Mouse (Mus musculus) kidney, adult 2 months (tissue): ENCODE measurements at regions not wholly inside any gene's neighbourhood (a gene's known extent, or its start where the extent isn't known, plus 50 kb on each side); places are given as distances from the start of the nearest gene placed in this dataset.

Experiments used
- CTCF ChIP-seq: fragments of 200-500 bp; conservative IDR thresholded peaks from 2 replicates; pipeline ENCODE4 v1.5.1; 2011; ENCODE audit warnings: low read depth, mild to moderate bottlenecking, control low read depth, low read length, moderate library complexity, mixed read lengths; ENCODE audit not compliant: insufficient read depth, insufficient read length
- POLR2A ChIP-seq: fragments of 200-500 bp; IDR thresholded peaks from one replicate; pipeline ENCODE4 v1.6.1; 2011; ENCODE audit warnings: low read depth, low read length, control low read depth

DNA sequence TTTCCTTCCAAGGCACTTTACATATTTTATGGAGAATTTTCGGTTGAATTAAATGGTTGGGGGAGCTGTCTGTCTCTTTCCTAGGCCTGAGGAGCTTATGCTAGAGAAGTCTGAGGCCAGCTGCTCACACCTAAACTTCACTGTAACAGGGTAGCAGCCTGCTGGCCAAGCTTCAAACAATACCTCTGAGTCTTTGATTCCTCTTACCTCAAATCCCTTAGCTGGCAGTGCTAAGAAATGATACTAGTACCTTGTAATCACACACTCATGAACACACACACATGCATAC lies 176.6 kb upstream of the Ube2e1 start:
- no peak for TF ChIP-seq POLR2A
- TF ChIP-seq CTCF: no peak
